Mouse (Mus musculus) spleen, adult 2 months (tissue): ENCODE measurements around the gene Tbccd1.

Experiments used
- CTCF ChIP-seq: fragments of 200-500 bp; IDR thresholded peaks from 2 replicates; pipeline ENCODE4 v1.5.1; 2011; ENCODE audit warnings: mild to moderate bottlenecking, inconsistent platforms; ENCODE audit not compliant: insufficient read depth, insufficient read length, insufficient replicate concordance; ENCODE audit errors: extremely low read depth
- POLR2A ChIP-seq: fragments of 200-500 bp; IDR thresholded peaks from 2 replicates; pipeline ENCODE4 v1.6.1; 2011; ENCODE audit warnings: low read depth, low read length, inconsistent platforms

GRCm38 (mm10) chr16:22891733-22892154, 34.3 kb upstream of the Tbccd1 start:
- TF ChIP-seq CTCF (no peak), POLR2A (no peak)
